Mouse (Mus musculus): ENCODE measurements around the gene Pip5k1b.

Pip5k1b gene

GRCm38 (mm10) chr19:24259390-24260351, 296.0 kb downstream of the Pip5k1b start:
- no peaks in the 10 kb centered on the region for H3K36me3 ChIP-seq (ENCODE audit: control insufficient read depth, insufficient read depth, low read length, poor library complexity, severe bottlenecking)
- no peak for DNase-seq (ENCODE audit: low read depth, low spot score)

GRCm38 (mm10) chr19:24258368-24258767, 297.3 kb downstream of the Pip5k1b start:
- Histone ChIP-seq H3K36me3 (ENCODE audit: control insufficient read depth, insufficient read depth, low read length, poor library complexity, severe bottlenecking) (no peaks in the 10 kb centered on the region), H3K27me3 (ENCODE audit: control insufficient read depth, insufficient read depth, low read length, poor library complexity, severe bottlenecking) (no peaks in the 10 kb centered on the region)
- no peak for DNase-seq (ENCODE audit: low read depth, low spot score)

More at GRCm38 (mm10) chr19:24259390-24260351, 296.0 kb downstream of the Pip5k1b start:
- no peaks in the 10 kb centered on the region for H3K27me3 ChIP-seq (ENCODE audit: control insufficient read depth, insufficient read depth, low read length, poor library complexity, severe bottlenecking)

- no peak for DNase-seq (ENCODE audit: low read depth, low spot score)
- Histone ChIP-seq H3K36me3 (ENCODE audit: control insufficient read depth, insufficient read depth, low read length, poor library complexity, severe bottlenecking) (no peaks in the 10 kb centered on the region), H3K27me3 (ENCODE audit: control insufficient read depth, insufficient read depth, low read length, poor library complexity, severe bottlenecking) (no peaks in the 10 kb centered on the region)
Measured at GRCm38 (mm10) chr19:24257962-24258361, 297.7 kb downstream of the Pip5k1b start.

- no peak for DNase-seq (ENCODE audit: low read depth, low spot score)
- no peaks in the 10 kb centered on the region for H3K27me3 ChIP-seq (ENCODE audit: control insufficient read depth, insufficient read depth, low read length, poor library complexity, severe bottlenecking)
- H3K36me3 ChIP-seq (ENCODE audit: control insufficient read depth, insufficient read depth, low read length, poor library complexity, severe bottlenecking): no peaks in the 10 kb centered on the region
Measured at GRCm38 (mm10) chr19:24253657-24254260, 301.9 kb downstream of the Pip5k1b start.

GRCm38 (mm10) chr19:24251869-24252268, 303.8 kb downstream of the Pip5k1b start:
- Histone ChIP-seq H3K36me3 (ENCODE audit: control insufficient read depth, insufficient read depth, low read length, poor library complexity, severe bottlenecking) (no peaks in the 10 kb centered on the region), H3K27me3 (ENCODE audit: control insufficient read depth, insufficient read depth, low read length, poor library complexity, severe bottlenecking) (no peaks in the 10 kb centered on the region)
- no peak for DNase-seq (ENCODE audit: low read depth, low spot score)

Measured in splenic B cell, adult 2 months (primary cell).